In the genomic region with DNA sequence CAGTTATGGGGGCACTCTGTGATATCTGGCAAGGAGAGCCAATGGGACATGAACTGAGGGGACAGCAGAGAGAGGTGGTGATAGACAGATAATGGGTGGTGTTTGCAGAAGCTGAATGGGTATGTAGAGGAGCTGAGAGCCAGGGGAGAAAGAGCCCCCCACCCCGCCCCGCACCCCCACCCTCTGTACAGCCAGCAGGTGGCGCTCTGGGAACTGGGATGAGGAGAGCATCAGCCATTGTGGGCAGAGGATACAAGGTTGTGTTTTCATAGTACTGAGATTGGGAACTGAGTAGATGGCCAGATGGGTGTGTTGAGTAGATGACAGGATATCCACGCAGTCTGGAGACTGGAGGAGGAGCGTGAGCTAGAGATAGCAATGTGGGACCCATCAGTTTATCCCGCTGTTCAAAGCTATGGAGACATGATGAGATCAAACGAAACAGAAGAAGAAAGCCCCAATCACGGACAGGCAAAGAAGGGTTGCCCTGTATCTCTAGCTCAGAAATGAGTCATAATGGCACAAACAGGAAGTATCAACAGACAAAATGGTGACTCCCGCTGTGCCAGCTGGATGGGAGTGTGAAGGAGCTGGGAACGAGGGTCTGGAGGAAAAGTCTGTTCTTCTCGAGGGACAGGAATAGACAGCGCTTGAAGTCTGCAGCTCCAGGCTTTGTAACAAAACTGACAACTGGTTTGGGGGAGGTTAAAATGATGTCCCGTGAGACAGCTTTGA, we compare ENCODE assay signal across 30 mouse cellular contexts. TPM values are rescaled to one million over a fixed set of nuclear protein-coding genes. Genes with fewer than 3 reads are reported as not detected.
DNase-seq lines count a peak whose midpoint lies in the region; ATAC-seq and TF ChIP-seq lines count a peak whose summit lies in the region.
"Had no signal": no experiment of that assay in that cellular context is flagged by ENCODE, and none has a peak within 500 bp of the region (broad histone marks: within the 10 kb centered on the region; RNA-seq: fewer than 3 reads in every experiment).

No protein-coding gene starts in this region.

- H3K27ac ChIP-seq in layer of hippocampus, adult 2 months: peak overlapping the region; percentile 62; the same call in 1 of the 2 replicates
- H3K27ac ChIP-seq in midbrain, postnatal 0 days (ENCODE audit: low read depth, low read length): no peak overlapping the region
- no peak overlapping the region for H3K27ac ChIP-seq in midbrain, embryonic 14.5 days (replicated peaks; ENCODE audit: low read depth, low read length)
- H3K27ac ChIP-seq in stomach, postnatal 0 days (replicated peaks): no peak overlapping the region
- H3K27ac ChIP-seq: heart, adult 2 months; hindbrain, embryonic 13.5 days; liver, embryonic 15.5 days; midbrain, embryonic 12.5 days had no signal

- no peaks in the 10 kb centered on the region for H3K27me3 ChIP-seq in midbrain, postnatal 0 days (ENCODE audit: insufficient read depth, low read length)
- H3K27me3 ChIP-seq in midbrain, embryonic 14.5 days (ENCODE audit: control insufficient read depth, insufficient read depth, low read length): no peaks in the 10 kb centered on the region
- peaks cover 10% of the 10 kb centered on the region; the same call in 1 of the 2 replicates for H3K27me3 ChIP-seq in E14TG2a.4 (ENCODE audit: insufficient read depth, low read length)
- no peaks in the 10 kb centered on the region for H3K27me3 ChIP-seq in stomach, postnatal 0 days (ENCODE audit: control insufficient read depth, insufficient read depth, low read length)
- H3K27me3 ChIP-seq: heart, embryonic 12.5 days; liver, embryonic 15.5 days had no signal

- no peak for TF ChIP-seq EP300 in stomach, postnatal 0 days (optimal IDR thresholded peaks at IDR 0.05)

- peaks cover 12% of the 10 kb centered on the region for H3K4me1 ChIP-seq in midbrain, postnatal 0 days (ENCODE audit: insufficient read depth, low read length)
- H3K4me1 ChIP-seq in midbrain, embryonic 14.5 days (ENCODE audit: control insufficient read depth, insufficient read depth, low read length): peaks cover 7% of the 10 kb centered on the region
- H3K4me1 ChIP-seq in E14TG2a.4 (replicated peaks; ENCODE audit: low read depth, low read length): no peaks in the 10 kb centered on the region
- H3K4me1 ChIP-seq in stomach, postnatal 0 days (replicated peaks; ENCODE audit: control insufficient read depth, insufficient read depth): no peaks in the 10 kb centered on the region
- H3K4me1 ChIP-seq: liver, embryonic 15.5 days had no signal

- H3K4me3 ChIP-seq in layer of hippocampus, adult 2 months: no peak overlapping the region
- no peak overlapping the region for H3K4me3 ChIP-seq in midbrain, postnatal 0 days (ENCODE audit: low read depth, low read length)
- no peak overlapping the region for H3K4me3 ChIP-seq in midbrain, embryonic 14.5 days (replicated peaks; ENCODE audit: low read depth, low read length)
- H3K4me3 ChIP-seq in E14TG2a.4 (replicated peaks; ENCODE audit: low read length): no peak overlapping the region
- H3K4me3 ChIP-seq in stomach, postnatal 0 days (ENCODE audit: low read depth, low read length): no peak overlapping the region
- H3K4me3 ChIP-seq: heart, adult 2 months; heart, embryonic 12.5 days; hindbrain, embryonic 13.5 days; liver, embryonic 15.5 days; megakaryocyte, embryonic 14.5 days; midbrain, embryonic 12.5 days had no signal

- H3K4me2 ChIP-seq in midbrain, postnatal 0 days (ENCODE audit: low read depth, low read length, poor library complexity, severe bottlenecking): no peak overlapping the region
- H3K4me2 ChIP-seq in midbrain, embryonic 14.5 days (ENCODE audit: low read length): no peak overlapping the region
- H3K4me2 ChIP-seq in stomach, postnatal 0 days (replicated peaks; ENCODE audit: low read depth): no peak overlapping the region
- H3K4me2 ChIP-seq: heart, embryonic 12.5 days; hindbrain, embryonic 13.5 days; liver, embryonic 15.5 days; midbrain, embryonic 12.5 days had no signal

- peak; percentile 56 for TF ChIP-seq CTCF in layer of hippocampus, adult 2 months (conservative IDR thresholded peaks at IDR 0.05)
- TF ChIP-seq CTCF in midbrain, postnatal 0 days (IDR thresholded peaks at IDR 0.05): peak; percentile 13; the same call in 1 of the 2 replicates
- TF ChIP-seq CTCF in E14TG2a.4 (conservative IDR thresholded peaks at IDR 0.05; ENCODE audit: low read length): peak; percentile 29
- TF ChIP-seq CTCF in stomach, postnatal 0 days (IDR thresholded peaks at IDR 0.05; ENCODE audit: low read depth): 0 out of 2 replicates have a peak, but pooled peaks have one; percentile 11

- no peaks in the 10 kb centered on the region for H3K9me3 ChIP-seq in midbrain, postnatal 0 days (ENCODE audit: low read length)
- H3K9me3 ChIP-seq in midbrain, embryonic 14.5 days (ENCODE audit: control insufficient read depth, low read length): no peaks in the 10 kb centered on the region
- no peaks in the 10 kb centered on the region for H3K9me3 ChIP-seq in E14TG2a.4 (ENCODE audit: low read length)
- H3K9me3 ChIP-seq in stomach, postnatal 0 days (ENCODE audit: control insufficient read depth, low read length): no peaks in the 10 kb centered on the region
- H3K9me3 ChIP-seq: heart, embryonic 12.5 days; hindbrain, embryonic 13.5 days; liver, embryonic 15.5 days; midbrain, embryonic 12.5 days had no signal

- no peak for ATAC-seq in midbrain, postnatal 0 days (ENCODE audit: low FRiP score)
- ATAC-seq in midbrain, embryonic 14.5 days (ENCODE audit: low FRiP score, low TSS enrichment): no peak
- 0 out of 2 replicates have a peak, but pooled peaks have one; percentile 29 for ATAC-seq in stomach, postnatal 0 days (ENCODE audit: low FRiP score, low TSS enrichment)
- ATAC-seq: forebrain, embryonic 16.5 days; intestine, embryonic 16.5 days had no signal

- no peaks in the 10 kb centered on the region for H3K36me3 ChIP-seq in midbrain, postnatal 0 days (ENCODE audit: insufficient read depth, low read length)
- no peaks in the 10 kb centered on the region for H3K36me3 ChIP-seq in midbrain, embryonic 14.5 days (ENCODE audit: control insufficient read depth, insufficient read depth, low read length)
- no peaks in the 10 kb centered on the region for H3K36me3 ChIP-seq in E14TG2a.4 (ENCODE audit: insufficient read depth, low read length)
- H3K36me3 ChIP-seq in stomach, postnatal 0 days (ENCODE audit: control insufficient read depth, insufficient read depth, low read length): no peaks in the 10 kb centered on the region
- H3K36me3 ChIP-seq: heart, embryonic 12.5 days; hindbrain, embryonic 13.5 days; liver, embryonic 15.5 days; midbrain, embryonic 12.5 days had no signal

- WGBS in midbrain, postnatal 0 days: 78% methylated on average over 13 of the region's 13 CpGs
- 83% methylated on average over 13 of the region's 13 CpGs for WGBS in midbrain, embryonic 14.5 days
- WGBS in stomach, postnatal 0 days: 81% methylated on average over 13 of the region's 13 CpGs

- peak in 1 of 2 experiments; percentile 26 for DNase-seq in layer of hippocampus, adult 2 months (ENCODE audit: low spot score in 2 of 2)
- DNase-seq in layer of hippocampus, adult 11-12 months (ENCODE audit: low spot score): no peak
- DNase-seq in midbrain, postnatal 0 days (ENCODE audit: low spot score): no peak
- no peak for DNase-seq in midbrain, embryonic 14.5 days
- DNase-seq in stomach, postnatal 0 days (ENCODE audit: low spot score): no peak
- DNase-seq in right cerebral cortex, postnatal 25 days: no peak
- DNase-seq: adrenal gland, adult 8-10 months; cerebellum, adult 11 months; cerebellum, adult 9-10 months; cerebellum, postnatal 36 days; heart, adult 2 months; heart, postnatal 4 days; kidney, adult 9 months; kidney, postnatal 10 days; liver; lung, postnatal 4 days had no signal

- H3K9ac ChIP-seq in midbrain, postnatal 0 days (replicated peaks; ENCODE audit: low read length, poor library complexity, severe bottlenecking): no peak overlapping the region
- H3K9ac ChIP-seq in midbrain, embryonic 14.5 days (replicated peaks; ENCODE audit: low read length): no peak overlapping the region
- H3K9ac ChIP-seq in stomach, postnatal 0 days (ENCODE audit: low read length): no peak overlapping the region
- H3K9ac ChIP-seq: heart, embryonic 12.5 days; hindbrain, embryonic 13.5 days; liver, embryonic 15.5 days; midbrain, embryonic 12.5 days had no signal

RNA-seq across cellular contexts. Expression of gene Aipl1, which starts 20.6 kb away (rescaled TPM):
- not detected for total RNA-seq in layer of hippocampus, adult 2 months (2021)
- total RNA-seq in midbrain, postnatal 0 days (2014; rRNA removed): 0.47 and 0.55 TPM in 2 replicates
- polyA plus RNA-seq in midbrain, postnatal 0 days (2015; fragmentation: Nextera tagmentation; extraction: Ambion mirVana): 0.50 and 0.51 TPM in 2 replicates
- 0.23 and 0.29 TPM in 2 replicates for polyA plus RNA-seq in midbrain, embryonic 14.5 days (2014; fragmentation: Nextera tagmentation; extraction: Ambion mirVana)
- polyA plus RNA-seq in stomach, postnatal 0 days (2015; fragmentation: Nextera tagmentation; extraction: Ambion mirVana): 0.16 and 0.27 TPM in 2 replicates
- total RNA-seq: adrenal gland, adult 8-10 months; gastrocnemius, adult 8-10 months; heart, adult 2 months; layer of hippocampus, adult 18-20 months; layer of hippocampus, postnatal 36 days; left cerebral cortex, postnatal 14 days; neutrophil, adult 5-6 weeks had no signal

RNA-seq across cellular contexts. Expression of gene Pimreg, which starts 25.1 kb away (rescaled TPM):
- total RNA-seq in layer of hippocampus, adult 2 months (2021): under 1 TPM; 0.90 to 0.93 TPM
- 10.2 and 10.9 TPM in 2 replicates for total RNA-seq in midbrain, postnatal 0 days (2014; rRNA removed)
- 11.5 and 13.0 TPM in 2 replicates for polyA plus RNA-seq in midbrain, postnatal 0 days (2015; fragmentation: Nextera tagmentation; extraction: Ambion mirVana)
- polyA plus RNA-seq in midbrain, embryonic 14.5 days (2014; fragmentation: Nextera tagmentation; extraction: Ambion mirVana): 26.5 and 39.3 TPM in 2 replicates
- 18.0 and 22.2 TPM in 2 replicates for polyA plus RNA-seq in stomach, postnatal 0 days (2015; fragmentation: Nextera tagmentation; extraction: Ambion mirVana)
- total RNA-seq: gastrocnemius, adult 8-10 months; layer of hippocampus, adult 18-20 months; monocyte, adult 5-6 weeks; neutrophil, adult 5-6 weeks had no signal
